Mouse (Mus musculus): ENCODE data around the gene Nxph3. TPM values are rescaled to one million over a fixed set of nuclear protein-coding genes. Genes with fewer than 3 reads are reported as not detected.

The Nxph3 gene
- total and polyA plus RNA-seq, 3 experiments, result 0.17 TPM; not detected in 2

GRCm38 (mm10) chr11:95507041-95507716 lies 7.2 kb downstream of the Nxph3 start (continued):
- peak; percentile 32; the same call in 1 of the 2 replicates for TF ChIP-seq MXI1 (IDR thresholded peaks at IDR 0.05; ENCODE audit: low read depth, low read length)
- no peak; the same call in 1 of the 2 replicates for TF ChIP-seq RAD21 (IDR thresholded peaks at IDR 0.05; ENCODE audit: low read depth, low read length)
- no peak for TF ChIP-seq KAT2A (IDR thresholded peaks at IDR 0.05; ENCODE audit: insufficient replicate concordance, low read length)
- TF ChIP-seq ZKSCAN1 (IDR thresholded peaks at IDR 0.05; ENCODE audit: borderline replicate concordance, low read depth, low read length), result no peak
- TF ChIP-seq ZNF384 (IDR thresholded peaks at IDR 0.05; ENCODE audit: low read depth, low read length), result no peak
- peak in 1 of 2 experiments; percentile 69; a peak in 2 of 4 replicates for TF ChIP-seq CTCF (conservative IDR thresholded peaks at IDR 0.05 in 1 of 2, IDR thresholded peaks at IDR 0.05 in 1 of 2; ENCODE audit: low read depth in 2 of 2, low read length in 2 of 2)
- no peak for TF ChIP-seq ETS1 (conservative IDR thresholded peaks at IDR 0.05; ENCODE audit: low read depth, low read length)
- TF ChIP-seq BHLHE40 (IDR thresholded peaks at IDR 0.05; ENCODE audit: low read depth, low read length), result no peak
- TF ChIP-seq NRF1 (IDR thresholded peaks at IDR 0.05; ENCODE audit: low read depth, low read length), result 0 out of 2 replicates have a peak, but pooled peaks have one; percentile 9
- TF ChIP-seq EP300 (IDR thresholded peaks at IDR 0.05; ENCODE audit: low read length), result no peak
- no peak for TF ChIP-seq CHD1 (IDR thresholded peaks at IDR 0.05; ENCODE audit: low read depth, low read length)
- TF ChIP-seq GABPA (IDR thresholded peaks at IDR 0.05; ENCODE audit: insufficient replicate concordance, low read depth, low read length), result no peak
- TF ChIP-seq JUN (IDR thresholded peaks at IDR 0.05; ENCODE audit: insufficient read depth, low read depth, low read length), result no peak
- TF ChIP-seq ELF1 (IDR thresholded peaks at IDR 0.05; ENCODE audit: low read depth, low read length), result 0 out of 2 replicates have a peak, but pooled peaks have one; percentile 11
- no peak for TF ChIP-seq TCF12 (IDR thresholded peaks at IDR 0.05; ENCODE audit: low read depth, low read length)
- TF ChIP-seq IRF4 (IDR thresholded peaks at IDR 0.05; ENCODE audit: low read depth, low read length), result no peak
- no peak for TF ChIP-seq UBTF (IDR thresholded peaks at IDR 0.05; ENCODE audit: low read depth, low read length)
- TF ChIP-seq JUND (conservative IDR thresholded peaks at IDR 0.05; ENCODE audit: low read depth, low read length), result no peak
- TF ChIP-seq SIN3A (IDR thresholded peaks at IDR 0.05; ENCODE audit: low read length), result no peak
- TF ChIP-seq POLR2A (IDR thresholded peaks at IDR 0.05; ENCODE audit: low read depth, low read length), result no peak
- TF ChIP-seq ZMIZ1 (IDR thresholded peaks at IDR 0.05; ENCODE audit: low read depth, low read length), result no peak

GRCm38 (mm10) chr11:95504271-95504731 lies 10.1 kb downstream of the Nxph3 start:
- no peak overlapping the region for H3K4me2 ChIP-seq (ENCODE audit: insufficient read depth, low read depth, poor library complexity, severe bottlenecking)
- peaks cover 58% of the 10 kb centered on the region for H3K27me3 ChIP-seq (replicated peaks)
- H3K9me3 ChIP-seq (replicated peaks; ENCODE audit: low read length), result no peaks in the 10 kb centered on the region
- no peak for DNase-seq (ENCODE audit: extremely low read depth)
- H3K36me3 ChIP-seq (replicated peaks in 1 of 2; ENCODE audit: control insufficient read depth in 1 of 2, insufficient read depth in 1 of 2, low read length in 1 of 2), result no peaks in the 10 kb centered on the region
- no peak for TF ChIP-seq UBTF (IDR thresholded peaks at IDR 0.05; ENCODE audit: low read depth, low read length)
- TF ChIP-seq MAFK (IDR thresholded peaks at IDR 0.05; ENCODE audit: insufficient replicate concordance, low read length), result no peak
- TF ChIP-seq CTCF (conservative IDR thresholded peaks at IDR 0.05 in 1 of 2, IDR thresholded peaks at IDR 0.05 in 1 of 2; ENCODE audit: low read depth in 2 of 2, low read length in 2 of 2), result peak in 1 of 2 experiments; percentile 20; a peak in 2 of 4 replicates
- no peak for TF ChIP-seq PAX5 (IDR thresholded peaks at IDR 0.05; ENCODE audit: low read length)
- H3K27ac ChIP-seq (ENCODE audit: insufficient read depth, low read depth), result no peak overlapping the region
- no peaks in the 10 kb centered on the region for H3K79me2 ChIP-seq (replicated peaks; ENCODE audit: control insufficient read depth, extremely low read depth, insufficient read depth, poor library complexity, severe bottlenecking)
- dilution Hi-C loops (cut with MboI; ENCODE audit: extremely low pct_ligation_motif_present, extremely low pct_unique_long_range_greater_than_20kb, low sequenced_read_pairs), result no loop called here
- in situ Hi-C loops (cut with MboI; ENCODE audit: low pct_ligation_motif_present, low pct_unique_long_range_greater_than_20kb, low sequenced_read_pairs), result loop anchor here (10.0 kb wide), 1 partner anchor 380 kb away; the partner anchor contains the start of gene Dlx3
- H3K9ac ChIP-seq (ENCODE audit: insufficient read depth, low read depth), result no peak overlapping the region
- H3K4me3 ChIP-seq (replicated peaks in 1 of 3; ENCODE audit: low read depth in 2 of 3, low read length in 2 of 3, poor library complexity in 1 of 3), result no peak overlapping the region
- peaks cover 19 to 37% of the 10 kb centered on the region in 2 experiments for H3K4me1 ChIP-seq (ENCODE audit: control insufficient read depth in 1 of 2, insufficient read depth in 2 of 2)

All from CH12.LX (cell line).